Mouse (Mus musculus) mouse trophoblast stem cell (cell line): ENCODE data around the gene Olfr643.

ENCODE experiments used
- in situ Hi-C, 2 experiments: fragments of 300-500 bp; cut with MseI, MboI; formaldehyde crosslinking; loops; 2 replicates in 1 of 2; 3 replicates in 1 of 2; pipeline ENCODE4 v1.15.1; 2025

Gene Olfr643

GRCm38 (mm10) chr7:104137305-104137704 lies at the start of gene Olfr643:
Gene Olfr643 (minus strand): TSS chr7:104137405.
- in situ Hi-C loops = no loop called here

- in situ Hi-C loops = no loop called here
These were observed 46.1 kb upstream of the Olfr643 start, which contains the start of gene Olfr648 for GRCm38 (mm10) chr7:104183292-104183691. Gene Olfr648 (minus strand): TSS chr7:104183392.

GRCm38 (mm10) chr7:104179074-104179473 lies 41.9 kb upstream of the Olfr643 start:
- in situ Hi-C loops = no loop called here

GRCm38 (mm10) chr7:104178422-104179054 lies 41.3 kb upstream of the Olfr643 start:
- in situ Hi-C loops = no loop called here

GRCm38 (mm10) chr7:104175085-104175484 lies 37.9 kb upstream of the Olfr643 start:
- in situ Hi-C loops = no loop called here

GRCm38 (mm10) chr7:104169634-104170204 lies 32.5 kb upstream of the Olfr643 start:
- in situ Hi-C loops = no loop called here

GRCm38 (mm10) chr7:104167105-104167504 lies 29.9 kb upstream of the Olfr643 start:
- in situ Hi-C loops = no loop called here

GRCm38 (mm10) chr7:104150456-104150855 lies 13.3 kb upstream of the Olfr643 start, which contains the start of gene Ubqlnl:
Gene Ubqlnl (minus strand): TSS chr7:104150556.
- in situ Hi-C loops = no loop called here

- in situ Hi-C loops = no loop called here
These were observed 6.0 kb upstream of the Olfr643 start, which contains the start of gene Ubqln3 for GRCm38 (mm10) chr7:104143179-104143578. Gene Ubqln3 (minus strand): TSS chr7:104143279.

GRCm38 (mm10) chr7:104129726-104130125 lies 7.5 kb downstream of the Olfr643 start, which contains the start of gene Ubqln5:
Gene Ubqln5 (minus strand): TSS chr7:104129826.
- in situ Hi-C loops = no loop called here

- in situ Hi-C loops = no loop called here
These were observed 32.5 kb downstream of the Olfr643 start, which contains the start of gene Olfr646 for GRCm38 (mm10) chr7:104104757-104104972. Gene Olfr646 (plus strand): TSS chr7:104104873.

GRCm38 (mm10) chr7:104103913-104104756 lies 33.1 kb downstream of the Olfr643 start:
- in situ Hi-C loops = no loop called here

GRCm38 (mm10) chr7:104085365-104085764 lies 51.8 kb downstream of the Olfr643 start, which contains the start of gene Olfr645:
Gene Olfr645 (minus strand): TSS chr7:104085465.
- in situ Hi-C loops = no loop called here

GRCm38 (mm10) chr7:104071769-104072168 lies 65.4 kb downstream of the Olfr643 start, which contains the start of gene Olfr644:
Gene Olfr644 (minus strand): TSS chr7:104071869.
- in situ Hi-C loops = no loop called here

- in situ Hi-C loops = no loop called here
These were observed 75.9 kb downstream of the Olfr643 start, which contains the start of gene 4930516K23Rik for GRCm38 (mm10) chr7:104061345-104061744. Gene 4930516K23Rik (minus strand): TSS chr7:104061445.

- in situ Hi-C loops = no loop called here
These were observed 78.0 kb downstream of the Olfr643 start for GRCm38 (mm10) chr7:104059215-104059614.

GRCm38 (mm10) chr7:104052566-104052965 lies 84.6 kb downstream of the Olfr643 start, which contains the start of gene Olfr642:
Gene Olfr642 (minus strand): TSS chr7:104052666.
- in situ Hi-C loops = no loop called here

GRCm38 (mm10) chr7:104050745-104051144 lies 86.5 kb downstream of the Olfr643 start:
- in situ Hi-C loops = no loop called here

GRCm38 (mm10) chr7:104035145-104035544 lies 102.1 kb downstream of the Olfr643 start, which contains the start of gene Olfr641:
Gene Olfr641 (plus strand): TSS chr7:104035445.
- in situ Hi-C loops = no loop called here

- in situ Hi-C loops = no loop called here
These were observed 110.2 kb downstream of the Olfr643 start for GRCm38 (mm10) chr7:104026978-104027377.

GRCm38 (mm10) chr7:104025473-104025872 lies 111.7 kb downstream of the Olfr643 start, which contains the start of gene Olfr640:
Gene Olfr640 (minus strand): TSS chr7:104025573.
- in situ Hi-C loops = no loop called here

GRCm38 (mm10) chr7:104021651-104022050 lies 115.6 kb downstream of the Olfr643 start:
- in situ Hi-C loops = no loop called here
